Mouse (Mus musculus): Measurements from ENCODE around the gene Fam173b. TPM values are rescaled to one million over a fixed set of nuclear protein-coding genes. Genes with fewer than 3 reads are reported as not detected.

Gene Fam173b
- polyA plus RNA-seq (2012; rRNA removed) (13.0 and 13.5 TPM in 2 replicates), polyA plus RNA-seq (2014; fragmentation: Nextera tagmentation; extraction: Ambion mirVana) (11.7 and 12.8 TPM in 2 replicates)

DNA sequence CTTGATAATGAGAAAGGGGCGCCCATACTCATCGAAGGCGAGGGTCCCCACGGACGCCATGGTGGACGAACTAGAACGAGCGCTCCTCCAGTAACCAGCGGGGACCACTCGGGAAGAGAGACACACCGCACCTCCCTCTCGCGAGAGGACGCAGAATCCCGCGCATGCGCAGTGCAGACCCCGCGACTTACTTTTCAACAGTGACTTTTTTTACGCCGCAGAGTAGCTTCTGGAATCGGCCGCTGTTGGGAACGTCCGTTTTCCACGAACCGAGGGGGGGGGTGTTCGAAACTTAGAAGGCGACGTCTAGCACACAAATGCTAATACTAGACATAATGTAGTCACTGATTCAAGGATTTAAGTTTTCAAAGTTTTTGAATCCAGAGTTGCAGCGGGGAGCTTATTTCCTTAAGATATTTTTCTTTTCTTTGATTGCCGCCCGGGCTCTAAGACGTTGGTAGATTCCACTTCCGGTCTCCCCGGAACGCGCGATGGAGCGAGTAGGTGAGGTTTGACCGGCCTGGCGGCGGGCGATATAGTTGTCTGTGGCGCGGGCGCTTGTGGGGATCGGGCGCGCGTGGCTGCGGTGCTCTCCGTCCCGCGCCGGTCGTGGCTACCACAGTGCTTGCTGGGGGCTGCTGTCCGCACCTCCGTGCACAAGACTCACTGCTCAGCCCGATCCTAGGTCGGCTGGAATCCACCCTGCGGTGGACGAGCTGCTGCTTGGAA is at the start of gene Fam173b, which contains the start of gene Cct5:
Fam173b (plus strand) TSS at position 207 of the 729 bp plus-strand sequence.
Cct5 (minus strand) TSS at position 159 of the 729 bp plus-strand sequence.
- peak; percentile 88; the same call in 1 of the 2 replicates for TF ChIP-seq POLR2A (IDR thresholded peaks at IDR 0.05; ENCODE audit: borderline replicate concordance, extremely low read depth, insufficient read depth, insufficient read length)
- Histone ChIP-seq H3K4me2 (replicated peaks; ENCODE audit: low read depth, low read length, severe bottlenecking) (peak within 1 kb of the TSS; percentile 89), H3K4me1 (ENCODE audit: control insufficient read depth, insufficient read depth, low read length) (peaks cover 17% of the 10 kb centered on the region), H3K9ac (ENCODE audit: low read depth, low read length, severe bottlenecking) (peak within 1 kb of the TSS; percentile 94), H3K27ac (replicated peaks; ENCODE audit: low read depth, low read length) (peak within 1 kb of the TSS; percentile 93), H3K4me3 (replicated peaks; ENCODE audit: low read length) (peak within 1 kb of the TSS; percentile 87), H3K9me3 (ENCODE audit: control insufficient read depth, low read length) (no peaks in the 10 kb centered on the region), H3K36me3 (ENCODE audit: control insufficient read depth, insufficient read depth, low read length) (peaks cover 15% of the 10 kb centered on the region), H3K27me3 (ENCODE audit: control insufficient read depth, insufficient read depth, low read length) (no peaks in the 10 kb centered on the region)
- ATAC-seq (ENCODE audit: low FRiP score, low read depth), result peak; percentile 90
- under 1% methylated on average over 63 of the region's 63 CpGs for WGBS
- peak; percentile 97 for DNase-seq (ENCODE audit: low spot score)

DNA sequence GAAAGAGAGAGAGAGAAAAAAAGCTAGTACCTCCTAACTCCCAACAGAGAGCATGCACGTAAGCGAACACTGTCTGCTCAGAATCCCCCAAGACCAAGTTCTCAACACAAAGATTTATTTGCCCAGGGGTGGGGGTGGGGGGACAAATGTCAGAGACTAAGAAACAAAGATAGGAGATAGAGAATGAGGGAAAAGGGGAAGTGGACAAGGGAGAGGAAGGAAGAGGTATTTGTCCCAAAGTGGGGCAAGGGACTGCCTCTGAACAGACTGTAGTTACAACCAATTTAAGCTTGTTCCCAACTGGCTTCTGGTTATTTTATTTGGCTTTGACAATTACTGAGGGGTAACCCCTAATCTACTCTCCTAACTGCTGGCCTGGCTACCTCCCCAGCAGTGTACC is 46.8 kb upstream of the Fam173b start:
- TF ChIP-seq POLR2A (IDR thresholded peaks at IDR 0.05; ENCODE audit: borderline replicate concordance, extremely low read depth, insufficient read depth, insufficient read length), result no peak
- DNase-seq (ENCODE audit: low spot score), result no peak
- no peak overlapping the region for H3K27ac ChIP-seq (replicated peaks; ENCODE audit: low read depth, low read length)
- WGBS, result 93% methylated on average over 2 of the region's 2 CpGs
- no peak for ATAC-seq (ENCODE audit: low FRiP score, low read depth)
- no peaks in the 10 kb centered on the region for H3K9me3 ChIP-seq (ENCODE audit: control insufficient read depth, low read length)
- no peaks in the 10 kb centered on the region for H3K36me3 ChIP-seq (ENCODE audit: control insufficient read depth, insufficient read depth, low read length)
- no peak overlapping the region for H3K9ac ChIP-seq (ENCODE audit: low read depth, low read length, severe bottlenecking)
- no peaks in the 10 kb centered on the region for H3K4me1 ChIP-seq (ENCODE audit: control insufficient read depth, insufficient read depth, low read length)
- no peaks in the 10 kb centered on the region for H3K27me3 ChIP-seq (ENCODE audit: control insufficient read depth, insufficient read depth, low read length)
- H3K4me3 ChIP-seq (replicated peaks; ENCODE audit: low read length), result no peak overlapping the region
- H3K4me2 ChIP-seq (replicated peaks; ENCODE audit: low read depth, low read length, severe bottlenecking), result no peak overlapping the region

DNA sequence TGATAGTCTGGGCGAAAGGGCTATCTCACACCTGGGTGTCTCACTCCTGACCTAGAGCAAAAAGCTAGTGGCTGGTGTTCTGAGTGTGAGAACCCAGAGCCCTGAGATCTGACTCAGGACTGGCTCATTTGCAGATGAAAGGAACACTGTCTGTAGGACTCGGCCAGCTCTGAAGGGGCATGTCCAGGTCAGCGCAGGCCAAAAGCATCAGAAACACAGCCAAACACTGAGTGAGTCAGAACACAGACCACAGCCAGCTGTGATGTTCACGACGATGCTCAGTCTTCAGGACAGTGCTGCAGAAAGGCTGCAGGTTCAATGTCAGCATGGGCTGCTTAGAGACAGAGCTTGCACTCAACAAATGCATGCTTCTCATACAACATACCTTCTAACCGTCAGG is 40.3 kb upstream of the Fam173b start:
- Histone ChIP-seq H3K9ac (ENCODE audit: low read depth, low read length, severe bottlenecking) (no peak overlapping the region), H3K27ac (replicated peaks; ENCODE audit: low read depth, low read length) (no peak overlapping the region), H3K9me3 (ENCODE audit: control insufficient read depth, low read length) (no peaks in the 10 kb centered on the region), H3K4me2 (replicated peaks; ENCODE audit: low read depth, low read length, severe bottlenecking) (no peak overlapping the region), H3K4me1 (ENCODE audit: control insufficient read depth, insufficient read depth, low read length) (no peaks in the 10 kb centered on the region), H3K36me3 (ENCODE audit: control insufficient read depth, insufficient read depth, low read length) (no peaks in the 10 kb centered on the region), H3K27me3 (ENCODE audit: control insufficient read depth, insufficient read depth, low read length) (no peaks in the 10 kb centered on the region), H3K4me3 (replicated peaks; ENCODE audit: low read length) (no peak overlapping the region)
- 83% methylated on average over 6 of the region's 6 CpGs for WGBS
- no peak for TF ChIP-seq POLR2A (IDR thresholded peaks at IDR 0.05; ENCODE audit: borderline replicate concordance, extremely low read depth, insufficient read depth, insufficient read length)
- DNase-seq (ENCODE audit: low spot score) (no peak), ATAC-seq (ENCODE audit: low FRiP score, low read depth) (no peak)

DNA sequence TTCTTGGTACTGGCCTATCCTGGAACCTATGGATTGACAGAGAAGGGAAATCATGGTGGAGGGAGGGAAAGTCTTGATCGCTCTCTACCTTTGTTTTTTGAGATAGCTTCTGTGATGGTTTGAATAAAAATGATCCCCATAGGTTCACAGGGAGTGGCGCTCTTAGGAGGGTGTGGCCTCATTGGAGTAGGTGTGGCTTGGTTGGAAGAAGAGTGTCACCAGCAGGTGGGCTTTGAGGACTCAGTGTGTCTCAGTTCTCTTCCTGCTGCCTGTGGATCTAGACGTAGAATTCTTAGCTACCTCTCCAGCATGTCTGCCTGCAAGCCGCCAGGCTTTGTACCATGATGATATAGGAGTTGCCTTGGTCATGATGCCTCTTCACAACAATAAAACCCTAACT is 39.7 kb upstream of the Fam173b start:
- WGBS, result 95% methylated on average over 4 of the region's 4 CpGs
- Histone ChIP-seq H3K36me3 (ENCODE audit: control insufficient read depth, insufficient read depth, low read length) (no peaks in the 10 kb centered on the region), H3K27ac (replicated peaks; ENCODE audit: low read depth, low read length) (no peak overlapping the region), H3K9ac (ENCODE audit: low read depth, low read length, severe bottlenecking) (no peak overlapping the region), H3K27me3 (ENCODE audit: control insufficient read depth, insufficient read depth, low read length) (no peaks in the 10 kb centered on the region), H3K4me3 (replicated peaks; ENCODE audit: low read length) (no peak overlapping the region), H3K4me1 (ENCODE audit: control insufficient read depth, insufficient read depth, low read length) (no peaks in the 10 kb centered on the region), H3K9me3 (ENCODE audit: control insufficient read depth, low read length) (no peaks in the 10 kb centered on the region), H3K4me2 (replicated peaks; ENCODE audit: low read depth, low read length, severe bottlenecking) (no peak overlapping the region)
- DNase-seq (ENCODE audit: low spot score) (no peak), ATAC-seq (ENCODE audit: low FRiP score, low read depth) (no peak)
- no peak for TF ChIP-seq POLR2A (IDR thresholded peaks at IDR 0.05; ENCODE audit: borderline replicate concordance, extremely low read depth, insufficient read depth, insufficient read length)

DNA sequence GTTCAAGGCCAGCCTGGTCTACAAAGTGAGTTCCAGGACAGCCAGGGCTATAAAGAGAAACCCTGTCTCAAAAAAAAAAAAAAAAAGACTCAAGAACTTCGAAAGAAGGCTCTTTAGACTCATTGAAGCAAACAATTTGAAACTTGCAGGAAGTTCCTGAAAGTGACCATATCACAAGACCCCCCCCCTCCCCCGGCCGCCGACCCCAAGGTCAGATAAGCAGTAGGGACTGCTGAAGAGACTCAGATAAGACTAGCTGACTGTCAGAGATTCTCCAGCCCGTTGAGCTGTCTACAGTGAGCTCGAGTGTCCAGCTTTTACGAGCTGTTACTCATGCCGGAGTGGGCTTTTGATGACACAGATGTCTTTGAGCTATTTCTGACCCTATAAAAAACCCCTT is 38.8 kb upstream of the Fam173b start:
- no peak for TF ChIP-seq POLR2A (IDR thresholded peaks at IDR 0.05; ENCODE audit: borderline replicate concordance, extremely low read depth, insufficient read depth, insufficient read length)
- H3K9ac ChIP-seq (ENCODE audit: low read depth, low read length, severe bottlenecking), result no peak overlapping the region
- ATAC-seq (ENCODE audit: low FRiP score, low read depth) (no peak), DNase-seq (ENCODE audit: low spot score) (no peak)
- no peak overlapping the region for H3K4me2 ChIP-seq (replicated peaks; ENCODE audit: low read depth, low read length, severe bottlenecking)
- H3K9me3 ChIP-seq (ENCODE audit: control insufficient read depth, low read length), result no peaks in the 10 kb centered on the region
- H3K4me3 ChIP-seq (replicated peaks; ENCODE audit: low read length), result no peak overlapping the region
- WGBS, result 47% methylated on average over 8 of the region's 8 CpGs
- no peaks in the 10 kb centered on the region for H3K27me3 ChIP-seq (ENCODE audit: control insufficient read depth, insufficient read depth, low read length)
- no peak overlapping the region for H3K27ac ChIP-seq (replicated peaks; ENCODE audit: low read depth, low read length)
- no peaks in the 10 kb centered on the region for H3K4me1 ChIP-seq (ENCODE audit: control insufficient read depth, insufficient read depth, low read length)
- no peaks in the 10 kb centered on the region for H3K36me3 ChIP-seq (ENCODE audit: control insufficient read depth, insufficient read depth, low read length)
